Mouse (Mus musculus) heart, embryonic 12.5 days (tissue): ENCODE data around the gene Agxt. TPM values are rescaled to one million over a fixed set of nuclear protein-coding genes. Genes with fewer than 3 reads are reported as not detected.

Experiments used
- ATAC-seq: fragments of 200-750 bp; cut with Nextera tagmentation; 2 replicates; pipeline ENCODE4 v1.8.0; 2017; ENCODE audit warnings: moderate TSS enrichment, moderate library complexity; ENCODE audit not compliant: insufficient number of reproducible peaks, low FRiP score
- H3K27ac ChIP-seq: fragments of 300-500 bp; sonication (generic); 2 replicates; pipeline ENCODE4 v1.5.1; 2016; ENCODE audit warnings: mild to moderate bottlenecking, moderate library complexity; ENCODE audit not compliant: poor library complexity, severe bottlenecking
- H3K27me3 ChIP-seq: fragments of 300-500 bp; sonication (generic); replicated peaks from 2 replicates; pipeline ENCODE4 v1.6.1; 2016; ENCODE audit warnings: mild to moderate bottlenecking, moderate library complexity
- H3K36me3 ChIP-seq: fragments of 300-500 bp; sonication (generic); 2 replicates; pipeline ENCODE4 v1.6.1; 2016; ENCODE audit warnings: mild to moderate bottlenecking, moderate library complexity
- H3K4me1 ChIP-seq: fragments of 300-500 bp; sonication (generic); replicated peaks from 2 replicates; pipeline ENCODE4 v1.6.1; 2016; ENCODE audit warnings: mild to moderate bottlenecking
- H3K4me2 ChIP-seq: fragments of 300-500 bp; sonication (generic); 2 replicates; pipeline ENCODE4 v1.6.1; 2016; ENCODE audit warnings: mild to moderate bottlenecking, moderate library complexity
- H3K4me3 ChIP-seq: fragments of 300-500 bp; sonication (generic); 2 replicates; pipeline ENCODE4 v1.5.1; 2016; ENCODE audit warnings: mild to moderate bottlenecking
- H3K9ac ChIP-seq: fragments of 300-500 bp; sonication (generic); 2 replicates; pipeline ENCODE4 v1.6.1; 2016; ENCODE audit warnings: mild to moderate bottlenecking, moderate library complexity
- H3K9me3 ChIP-seq: fragments of 300-500 bp; sonication (generic); replicated peaks from 2 replicates; pipeline ENCODE4 v1.6.1; 2016; ENCODE audit warnings: mild to moderate bottlenecking, moderate library complexity
- WGBS: fragments of 180-500 bp; shearing (Covaris S2); methylation state at CpG from one replicate; pipeline ENCODE4 v1.1.7; 2016; 5-methylcytosine and 5-hydroxymethylcytosine counted together
- polyA plus RNA-seq: library from polyadenylated mRNA; unstranded; fragments of >200 nt; fragmentation: Nextera tagmentation; extraction: Ambion mirVana; gene quantifications from 2 replicates; pipeline ENCODE4 v1.2.1, GENCODE M21; 2016

Agxt gene
- polyA plus RNA-seq, result not detected in 2 replicates

GRCm38 (mm10) chr1:93135036-93135526, at the start of gene Agxt:
Agxt (plus strand) TSS chr1:93135240.
- Histone ChIP-seq H3K27ac (no peak within 1 kb of the TSS), H3K9me3 (no peaks in the 10 kb centered on the region), H3K27me3 (peaks cover 51% of the 10 kb centered on the region; the same call in 1 of the 2 replicates), H3K9ac (no peak within 1 kb of the TSS), H3K4me2 (no peak within 1 kb of the TSS), H3K4me3 (no peak within 1 kb of the TSS), H3K4me1 (peaks cover 17% of the 10 kb centered on the region), H3K36me3 (no peaks in the 10 kb centered on the region)
- WGBS, result 81% methylated on average over 12 of the region's 12 CpGs
- no peak for ATAC-seq

- Histone ChIP-seq H3K4me2 (no peak overlapping the region), H3K27ac (no peak overlapping the region), H3K4me1 (no peaks in the 10 kb centered on the region), H3K36me3 (no peaks in the 10 kb centered on the region), H3K9ac (no peak overlapping the region), H3K4me3 (no peak overlapping the region), H3K9me3 (no peaks in the 10 kb centered on the region; the same call in 1 of the 2 replicates), H3K27me3 (peaks cover 16% of the 10 kb centered on the region)
- ATAC-seq, result no peak
- 96% methylated on average over 3 of the region's 3 CpGs for WGBS
Measured at GRCm38 (mm10) chr1:93092582-93092981, 42.5 kb upstream of the Agxt start.

- H3K36me3 ChIP-seq, result no peaks in the 10 kb centered on the region
- no peaks in the 10 kb centered on the region for H3K9me3 ChIP-seq
- H3K4me1 ChIP-seq, result peaks cover 18% of the 10 kb centered on the region
- no peak overlapping the region for H3K4me2 ChIP-seq
- H3K27ac ChIP-seq, result no peak overlapping the region
- no peak overlapping the region for H3K4me3 ChIP-seq
- no peak overlapping the region for H3K9ac ChIP-seq
- peaks cover 79% of the 10 kb centered on the region for H3K27me3 ChIP-seq
- WGBS, result 75% methylated on average over 5 of the region's 5 CpGs
- no peak for ATAC-seq
Measured at GRCm38 (mm10) chr1:93098956-93099355, 36.1 kb upstream of the Agxt start.

- H3K9ac ChIP-seq, result peak overlapping the region; percentile 62
- H3K36me3 ChIP-seq, result no peaks in the 10 kb centered on the region
- no peak overlapping the region for H3K27ac ChIP-seq
- peak overlapping the region; percentile 96 for H3K4me2 ChIP-seq
- ATAC-seq, result no peak
- H3K27me3 ChIP-seq, result peaks cover 81% of the 10 kb centered on the region
- H3K4me3 ChIP-seq, result peak overlapping the region; percentile 58
- H3K9me3 ChIP-seq, result no peaks in the 10 kb centered on the region
- H3K4me1 ChIP-seq, result peaks cover 18% of the 10 kb centered on the region
- WGBS, result 4% methylated on average over 18 of the region's 18 CpGs
Measured at GRCm38 (mm10) chr1:93100243-93100575, 34.8 kb upstream of the Agxt start.

- under 1% methylated on average over 49 of the region's 49 CpGs for WGBS
- peak overlapping the region; percentile 58 for H3K4me3 ChIP-seq
- peaks cover 80% of the 10 kb centered on the region for H3K27me3 ChIP-seq
- ATAC-seq, result peak; percentile 58; the same call in 1 of the 2 replicates
- no peak overlapping the region for H3K27ac ChIP-seq
- H3K4me2 ChIP-seq, result peak overlapping the region; percentile 96
- H3K36me3 ChIP-seq, result no peaks in the 10 kb centered on the region
- peaks cover 18% of the 10 kb centered on the region for H3K4me1 ChIP-seq
- H3K9ac ChIP-seq, result peak overlapping the region; percentile 62
- no peaks in the 10 kb centered on the region for H3K9me3 ChIP-seq
Measured at GRCm38 (mm10) chr1:93100576-93101491, 34.2 kb upstream of the Agxt start.

- Histone ChIP-seq H3K4me2 (peak within 1 kb of the TSS; percentile 96), H3K4me1 (peaks cover 18% of the 10 kb centered on the region), H3K36me3 (no peaks in the 10 kb centered on the region), H3K9me3 (no peaks in the 10 kb centered on the region), H3K27ac (no peak within 1 kb of the TSS), H3K4me3 (peak within 1 kb of the TSS; percentile 58), H3K27me3 (peaks cover 79% of the 10 kb centered on the region), H3K9ac (peak within 1 kb of the TSS; percentile 62)
- WGBS, result 2% methylated on average over 39 of the region's 39 CpGs
- peak; percentile 74 for ATAC-seq
Measured at GRCm38 (mm10) chr1:93101571-93102061, 33.4 kb upstream of the Agxt start, which contains the start of gene Kif1a. Kif1a (minus strand) TSS chr1:93101951.

- H3K4me2 ChIP-seq, result no peak overlapping the region
- no peak overlapping the region for H3K9ac ChIP-seq
- H3K36me3 ChIP-seq, result no peaks in the 10 kb centered on the region
- no peak overlapping the region for H3K27ac ChIP-seq
- peaks cover 18% of the 10 kb centered on the region for H3K4me1 ChIP-seq
- H3K27me3 ChIP-seq, result peaks cover 72% of the 10 kb centered on the region
- ATAC-seq, result no peak
- no peak overlapping the region for H3K4me3 ChIP-seq
- 56% methylated on average over 7 of the region's 7 CpGs for WGBS
- no peaks in the 10 kb centered on the region for H3K9me3 ChIP-seq
Measured at GRCm38 (mm10) chr1:93102700-93103099, 32.3 kb upstream of the Agxt start.

GRCm38 (mm10) chr1:93114713-93115463, 20.2 kb upstream of the Agxt start:
- Histone ChIP-seq H3K9me3 (peaks cover 12% of the 10 kb centered on the region; the same call in 1 of the 2 replicates), H3K27ac (no peak overlapping the region), H3K4me1 (peaks cover 6% of the 10 kb centered on the region), H3K27me3 (peaks cover 19% of the 10 kb centered on the region), H3K4me2 (peak overlapping the region; percentile 74), H3K36me3 (no peaks in the 10 kb centered on the region), H3K9ac (0 out of 2 replicates have a peak overlapping the region, but pooled peaks have one; percentile 41), H3K4me3 (peak overlapping the region; percentile 40)
- ATAC-seq, result peak; percentile 85
- WGBS, result 27% methylated on average over 21 of the region's 21 CpGs

GRCm38 (mm10) chr1:93115471-93115870, 19.6 kb upstream of the Agxt start:
- Histone ChIP-seq H3K27ac (no peak overlapping the region), H3K9ac (0 out of 2 replicates have a peak overlapping the region, but pooled peaks have one; percentile 41), H3K9me3 (peaks cover 12% of the 10 kb centered on the region; the same call in 1 of the 2 replicates), H3K4me2 (peak overlapping the region; percentile 74), H3K4me3 (peak overlapping the region; percentile 40), H3K4me1 (peaks cover 6% of the 10 kb centered on the region), H3K27me3 (peaks cover 19% of the 10 kb centered on the region), H3K36me3 (no peaks in the 10 kb centered on the region)
- ATAC-seq, result no peak
- WGBS, result 32% methylated on average over 13 of the region's 13 CpGs

GRCm38 (mm10) chr1:93118816-93119215, 16.2 kb upstream of the Agxt start:
- no peaks in the 10 kb centered on the region for H3K9me3 ChIP-seq
- H3K36me3 ChIP-seq, result no peaks in the 10 kb centered on the region
- no peak overlapping the region for H3K9ac ChIP-seq
- H3K4me1 ChIP-seq, result peaks cover 6% of the 10 kb centered on the region
- WGBS, result 52% methylated on average over 4 of the region's 4 CpGs
- peaks cover 17% of the 10 kb centered on the region for H3K27me3 ChIP-seq
- no peak for ATAC-seq
- H3K4me2 ChIP-seq, result no peak overlapping the region
- no peak overlapping the region for H3K4me3 ChIP-seq
- H3K27ac ChIP-seq, result no peak overlapping the region
